Mouse (Mus musculus): ENCODE data around the gene Sfxn3. TPM values are rescaled to one million over a fixed set of nuclear protein-coding genes. Genes with fewer than 3 reads are reported as not detected.

Sfxn3 gene
- polyA plus RNA-seq, 1 experiment: not detected

DNA sequence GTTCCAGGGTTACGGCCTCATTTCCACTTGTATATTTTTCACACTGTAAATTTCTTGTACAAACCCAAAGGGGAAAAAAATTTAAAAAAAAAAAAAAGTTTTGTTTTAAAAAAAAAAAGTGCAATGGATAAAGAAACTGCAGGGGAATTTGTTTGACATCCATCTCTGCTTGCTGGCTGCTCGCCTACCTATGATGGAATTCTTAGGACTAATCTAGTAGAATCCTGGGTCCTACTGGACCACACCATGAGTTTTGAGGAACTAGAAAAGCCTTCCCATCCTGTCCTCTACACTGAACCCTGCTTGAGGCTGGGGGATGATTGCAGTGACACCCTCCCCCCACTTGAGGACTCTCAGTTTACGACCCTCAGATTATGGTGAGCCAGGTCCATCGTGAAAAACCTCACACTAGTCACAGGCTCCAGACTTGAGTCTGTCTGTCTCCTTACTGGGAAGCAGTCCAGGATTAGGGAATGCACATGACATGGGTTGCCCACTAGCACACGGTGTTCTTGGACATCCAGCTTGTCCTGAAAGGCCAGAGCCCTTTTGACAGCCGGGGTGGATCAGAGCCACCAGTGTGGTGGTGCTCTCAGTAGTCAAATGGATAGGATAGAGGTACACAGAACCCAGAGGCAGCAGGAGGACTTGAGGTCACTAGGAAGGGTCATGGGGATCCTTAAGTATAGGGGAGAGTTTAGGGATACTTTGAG lies 20.2 kb upstream of the Sfxn3 start:
- H3K4me3 ChIP-seq (ENCODE audit: insufficient read depth, low read depth, low read length): no peak overlapping the region
- no peak overlapping the region for H3K27ac ChIP-seq (ENCODE audit: insufficient read depth, low read depth, low read length)
- TF ChIP-seq POLR2A (IDR thresholded peaks at IDR 0.05; ENCODE audit: insufficient read depth, low read depth, low read length): no peak
- H3K4me1 ChIP-seq (ENCODE audit: control insufficient read depth, insufficient read depth, low read length): peaks cover 20% of the 10 kb centered on the region
- 79% methylated on average over 6 of the region's 6 CpGs for WGBS

DNA sequence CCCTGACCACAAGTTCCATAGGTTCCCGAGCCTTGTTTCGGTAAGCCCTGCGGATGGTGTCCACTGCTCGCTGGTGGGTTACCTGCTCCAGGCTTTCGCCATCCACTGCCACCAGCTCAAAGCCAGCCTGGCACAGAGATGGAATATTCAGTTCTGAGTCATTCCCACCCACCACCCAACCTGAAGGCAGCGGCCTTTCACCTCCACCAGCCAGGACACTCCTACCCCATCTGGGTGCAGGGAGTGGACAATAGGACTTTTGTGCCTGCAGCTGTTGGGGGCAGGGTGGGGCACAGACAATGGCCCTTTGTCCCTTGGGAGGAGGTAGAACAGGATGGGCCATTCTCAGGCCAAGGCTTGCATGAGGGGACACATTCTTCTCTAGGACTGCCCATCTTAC lies 19.5 kb upstream of the Sfxn3 start:
- TF ChIP-seq CTCF (IDR thresholded peaks at IDR 0.05; ENCODE audit: insufficient read depth, low read depth, low read length): no peak
- TF ChIP-seq POLR2A (IDR thresholded peaks at IDR 0.05; ENCODE audit: insufficient read depth, low read depth, low read length): no peak
- WGBS: 82% methylated on average over 6 of the region's 6 CpGs
- Histone ChIP-seq H3K4me3 (ENCODE audit: insufficient read depth, low read depth, low read length) (no peak overlapping the region), H3K4me1 (ENCODE audit: control insufficient read depth, insufficient read depth, low read length) (peaks cover 19% of the 10 kb centered on the region), H3K27ac (ENCODE audit: insufficient read depth, low read depth, low read length) (no peak overlapping the region; the same call in 1 of the 2 replicates)

DNA sequence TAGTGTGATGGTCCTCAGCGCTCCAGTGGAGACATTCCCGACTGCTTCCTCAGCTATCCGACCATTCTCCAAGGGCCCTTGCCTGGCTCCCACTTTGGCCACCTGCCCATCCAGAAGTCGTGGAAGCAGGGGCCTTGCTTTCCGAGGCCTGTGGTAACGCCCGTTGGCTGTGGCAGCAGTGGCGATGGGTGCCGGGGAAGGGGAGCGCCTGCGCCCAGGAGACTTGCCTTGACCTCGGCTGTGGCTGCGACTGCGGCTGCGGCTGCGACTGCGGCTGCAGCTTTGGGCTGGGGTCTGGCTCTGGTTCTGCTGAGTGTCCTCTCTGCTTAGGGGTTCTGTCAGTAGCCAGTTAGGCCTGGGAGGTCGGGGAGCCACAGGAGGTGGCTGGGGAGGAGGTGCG lies 18.6 kb upstream of the Sfxn3 start:
- H3K27ac ChIP-seq (ENCODE audit: insufficient read depth, low read depth, low read length): peak overlapping the region; percentile 32; the same call in 1 of the 2 replicates

DNA sequence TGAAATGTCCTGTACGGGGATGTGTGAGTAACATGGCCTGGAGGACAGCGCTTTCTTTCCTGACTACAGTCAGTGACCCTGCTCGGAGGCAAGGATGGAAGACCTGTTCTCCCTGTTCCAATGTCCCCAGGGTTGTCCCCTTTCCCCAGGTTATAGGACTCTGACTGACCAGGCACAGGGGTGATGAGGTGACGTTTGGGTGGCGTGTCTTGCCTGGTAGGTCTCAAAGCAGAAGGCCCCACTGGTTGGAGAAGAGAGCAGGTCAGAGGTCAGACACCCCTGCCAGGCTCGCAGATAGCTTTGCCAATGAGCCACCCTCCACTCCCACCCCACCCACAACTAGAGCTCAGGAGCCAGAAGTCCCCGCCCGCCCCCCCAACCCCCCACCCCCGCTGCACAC lies 17.7 kb upstream of the Sfxn3 start:
- Histone ChIP-seq H3K4me1 (ENCODE audit: control insufficient read depth, insufficient read depth, low read length) (peaks cover 19% of the 10 kb centered on the region), H3K27ac (ENCODE audit: insufficient read depth, low read depth, low read length) (no peak overlapping the region), H3K4me3 (ENCODE audit: insufficient read depth, low read depth, low read length) (no peak overlapping the region)
- TF ChIP-seq CTCF (IDR thresholded peaks at IDR 0.05; ENCODE audit: insufficient read depth, low read depth, low read length) (no peak), POLR2A (IDR thresholded peaks at IDR 0.05; ENCODE audit: insufficient read depth, low read depth, low read length) (no peak)
- 79% methylated on average over 7 of the region's 9 CpGs for WGBS

More for the DNA sequence above, 18.6 kb upstream of the Sfxn3 start:
- H3K4me3 ChIP-seq (ENCODE audit: insufficient read depth, low read depth, low read length): 0 out of 2 replicates have a peak overlapping the region, but pooled peaks have one; percentile 0
- no peak for TF ChIP-seq CTCF (IDR thresholded peaks at IDR 0.05; ENCODE audit: insufficient read depth, low read depth, low read length)
- no peak for TF ChIP-seq POLR2A (IDR thresholded peaks at IDR 0.05; ENCODE audit: insufficient read depth, low read depth, low read length)
- WGBS: 70% methylated on average over 19 of the region's 19 CpGs
- peaks cover 19% of the 10 kb centered on the region for H3K4me1 ChIP-seq (ENCODE audit: control insufficient read depth, insufficient read depth, low read length)

DNA sequence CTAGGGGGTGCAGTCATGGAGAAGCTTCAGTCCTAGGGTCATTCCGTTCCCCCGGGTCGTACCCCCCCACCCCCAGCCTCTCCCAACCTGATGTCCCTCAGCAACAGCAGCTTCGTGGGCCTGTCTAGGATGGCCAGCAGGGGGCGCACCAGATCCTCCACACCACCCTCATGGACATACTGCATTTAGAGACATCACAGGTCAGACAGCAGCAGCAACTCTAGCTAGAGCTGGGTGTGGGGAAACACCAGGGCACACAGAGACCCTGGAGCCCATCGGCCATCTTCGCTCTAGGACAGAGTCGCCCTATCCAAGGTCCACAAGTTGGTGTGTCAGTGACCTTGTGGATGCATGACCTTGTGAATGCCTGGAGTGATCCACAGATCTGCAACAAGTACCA lies 17.2 kb upstream of the Sfxn3 start:
- 35% methylated on average over 8 of the region's 8 CpGs for WGBS
- H3K27ac ChIP-seq (ENCODE audit: insufficient read depth, low read depth, low read length): no peak overlapping the region

DNA sequence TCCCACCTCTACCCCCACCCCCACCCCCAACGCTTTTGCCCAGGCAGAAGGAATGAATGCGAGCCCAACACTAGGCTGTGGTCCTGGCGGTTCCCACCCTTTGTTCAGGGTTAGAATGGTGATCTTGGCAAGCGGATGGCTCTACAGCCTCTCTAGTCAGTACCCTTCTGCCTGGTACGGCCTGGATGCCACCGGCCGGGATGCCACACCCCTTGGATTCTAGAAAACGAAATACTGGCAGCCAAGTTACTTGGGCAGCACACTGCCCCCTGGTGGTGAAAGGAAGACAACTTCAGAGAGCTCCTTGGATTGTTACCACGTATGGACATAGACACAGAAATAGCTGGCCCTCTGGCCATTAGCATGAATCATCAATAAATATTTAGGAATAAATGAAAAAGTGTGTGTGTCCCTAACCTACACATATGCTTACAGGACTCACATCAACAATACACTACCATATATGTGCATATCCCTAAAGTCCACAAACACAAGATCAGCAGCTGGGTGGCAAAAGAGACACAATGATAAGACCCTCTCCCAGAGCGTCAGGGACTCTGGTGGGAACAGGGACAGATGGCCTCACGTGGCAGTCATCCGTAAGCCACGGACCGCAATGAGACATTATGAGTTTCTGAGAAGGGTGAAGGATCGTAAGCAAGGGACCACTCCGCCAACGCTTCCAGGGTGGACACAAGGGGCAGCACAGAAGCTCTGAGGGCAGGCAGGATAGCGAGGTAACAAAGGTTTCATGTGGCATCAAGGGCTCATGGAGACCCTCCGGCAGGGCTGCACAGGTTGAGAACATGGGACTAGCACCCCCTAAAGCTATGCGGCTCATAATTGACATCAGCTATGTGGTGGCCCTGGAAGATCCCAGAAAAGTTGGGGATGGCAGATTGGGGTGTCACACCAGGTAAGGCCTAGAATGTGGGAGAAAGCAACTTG lies 16.3 kb upstream of the Sfxn3 start:
- H3K4me3 ChIP-seq (ENCODE audit: insufficient read depth, low read depth, low read length): peak overlapping the region; percentile 39
- TF ChIP-seq POLR2A (IDR thresholded peaks at IDR 0.05; ENCODE audit: insufficient read depth, low read depth, low read length) (no peak), CTCF (IDR thresholded peaks at IDR 0.05; ENCODE audit: insufficient read depth, low read depth, low read length) (peak; percentile 32)
- peaks cover 19% of the 10 kb centered on the region for H3K4me1 ChIP-seq (ENCODE audit: control insufficient read depth, insufficient read depth, low read length)
- no peak overlapping the region for H3K27ac ChIP-seq (ENCODE audit: insufficient read depth, low read depth, low read length)
- WGBS: 37% methylated on average over 20 of the region's 20 CpGs

More for the DNA sequence above, 17.2 kb upstream of the Sfxn3 start:
- TF ChIP-seq CTCF (IDR thresholded peaks at IDR 0.05; ENCODE audit: insufficient read depth, low read depth, low read length) (peak; percentile 77; the same call in 1 of the 2 replicates), POLR2A (IDR thresholded peaks at IDR 0.05; ENCODE audit: insufficient read depth, low read depth, low read length) (no peak)
- H3K4me1 ChIP-seq (ENCODE audit: control insufficient read depth, insufficient read depth, low read length): peaks cover 19% of the 10 kb centered on the region
- no peak overlapping the region for H3K4me3 ChIP-seq (ENCODE audit: insufficient read depth, low read depth, low read length)

DNA sequence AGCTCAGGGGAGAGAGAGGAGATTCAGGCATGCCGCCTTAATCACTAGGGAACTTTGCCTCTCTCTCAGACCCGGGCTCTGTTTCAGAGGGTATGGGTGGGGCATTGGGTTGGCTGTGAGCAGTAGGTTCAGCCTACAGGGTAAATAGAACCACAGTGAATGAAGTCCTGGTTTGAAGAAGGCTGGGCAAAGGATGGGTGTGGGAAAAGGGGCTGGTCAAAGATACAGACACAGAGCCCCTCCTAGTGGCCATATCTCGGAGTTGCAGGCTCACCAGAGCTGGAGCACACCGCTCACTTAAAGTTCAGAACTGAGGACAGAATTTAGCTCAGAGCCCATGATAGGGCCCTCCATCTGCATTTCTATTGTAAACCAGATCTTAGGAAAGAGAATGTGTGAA lies 15.5 kb upstream of the Sfxn3 start:
- TF ChIP-seq POLR2A (IDR thresholded peaks at IDR 0.05; ENCODE audit: insufficient read depth, low read depth, low read length): no peak
- peak; percentile 63 for TF ChIP-seq CTCF (IDR thresholded peaks at IDR 0.05; ENCODE audit: insufficient read depth, low read depth, low read length)
- no peak overlapping the region for H3K27ac ChIP-seq (ENCODE audit: insufficient read depth, low read depth, low read length)
- H3K4me3 ChIP-seq (ENCODE audit: insufficient read depth, low read depth, low read length): no peak overlapping the region
- peaks cover 19% of the 10 kb centered on the region for H3K4me1 ChIP-seq (ENCODE audit: control insufficient read depth, insufficient read depth, low read length)
- WGBS: 13% methylated on average over 4 of the region's 4 CpGs

DNA sequence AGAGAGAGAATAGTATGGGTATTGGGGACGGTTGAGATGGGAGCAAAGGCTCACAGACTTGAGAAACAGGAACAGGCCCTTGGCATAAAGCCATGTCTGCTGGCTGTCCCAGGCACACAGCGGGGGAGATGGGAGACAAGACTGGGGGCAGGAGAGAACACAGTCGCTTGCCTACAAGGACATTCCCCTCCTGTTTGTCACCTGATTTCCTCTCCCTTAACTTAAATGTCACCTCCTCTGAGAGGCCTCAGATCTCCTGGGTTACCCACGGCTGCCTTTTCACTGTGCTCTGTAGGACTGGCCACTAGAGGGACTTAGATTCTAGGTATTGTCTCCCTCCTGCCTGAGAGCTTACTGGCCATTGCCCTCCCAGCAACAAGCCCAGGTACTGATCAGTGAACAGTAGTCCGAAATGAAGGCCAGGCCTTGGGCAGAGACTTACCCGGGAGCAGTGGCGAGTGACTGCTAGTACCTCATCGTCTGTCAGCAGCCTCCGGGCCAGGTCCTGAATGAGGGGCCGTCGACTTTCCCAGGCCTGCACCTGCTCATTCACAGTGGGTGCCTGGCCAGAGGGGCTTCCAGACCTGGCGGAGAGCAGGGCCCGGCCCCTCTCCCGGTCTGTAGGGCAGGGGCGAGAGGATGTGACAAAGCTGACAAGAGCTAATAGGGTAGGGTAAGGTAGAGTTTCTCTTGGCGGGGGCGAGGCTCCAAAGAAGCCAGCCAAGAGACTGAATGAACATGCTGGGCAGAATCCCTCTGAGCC lies 14.6 kb upstream of the Sfxn3 start:
- 49% methylated on average over 17 of the region's 17 CpGs for WGBS
- TF ChIP-seq CTCF (IDR thresholded peaks at IDR 0.05; ENCODE audit: insufficient read depth, low read depth, low read length): no peak
- TF ChIP-seq POLR2A (IDR thresholded peaks at IDR 0.05; ENCODE audit: insufficient read depth, low read depth, low read length): no peak

More for the DNA sequence above, 14.6 kb upstream of the Sfxn3 start:
- Histone ChIP-seq H3K27ac (ENCODE audit: insufficient read depth, low read depth, low read length) (no peak overlapping the region), H3K4me1 (ENCODE audit: control insufficient read depth, insufficient read depth, low read length) (peaks cover 16% of the 10 kb centered on the region), H3K4me3 (ENCODE audit: insufficient read depth, low read depth, low read length) (no peak overlapping the region)
